Mouse (Mus musculus): ENCODE data around the gene Plagl2.

Plagl2 gene

DNA sequence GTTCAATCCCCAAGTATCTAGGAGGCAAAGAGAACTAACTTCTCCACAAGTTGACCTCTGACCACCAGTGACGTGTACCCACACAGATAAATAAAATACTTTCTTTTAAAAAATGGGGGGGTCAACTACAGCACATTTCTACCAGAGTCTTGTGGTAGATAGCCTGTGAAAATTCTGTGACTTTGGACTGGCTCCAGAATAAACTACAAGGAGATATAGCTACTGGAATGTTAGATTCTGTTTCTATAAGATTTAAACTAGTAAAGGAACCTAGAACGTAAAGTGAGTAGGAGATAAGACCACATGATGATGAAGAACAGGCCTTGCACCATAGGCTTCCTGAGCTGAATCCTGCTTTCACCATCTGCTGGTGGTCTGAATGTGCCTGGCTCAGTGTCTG is 53.4 kb downstream of the Plagl2 start:
- no peak for DNase-seq (ENCODE audit: low spot score)

DNA sequence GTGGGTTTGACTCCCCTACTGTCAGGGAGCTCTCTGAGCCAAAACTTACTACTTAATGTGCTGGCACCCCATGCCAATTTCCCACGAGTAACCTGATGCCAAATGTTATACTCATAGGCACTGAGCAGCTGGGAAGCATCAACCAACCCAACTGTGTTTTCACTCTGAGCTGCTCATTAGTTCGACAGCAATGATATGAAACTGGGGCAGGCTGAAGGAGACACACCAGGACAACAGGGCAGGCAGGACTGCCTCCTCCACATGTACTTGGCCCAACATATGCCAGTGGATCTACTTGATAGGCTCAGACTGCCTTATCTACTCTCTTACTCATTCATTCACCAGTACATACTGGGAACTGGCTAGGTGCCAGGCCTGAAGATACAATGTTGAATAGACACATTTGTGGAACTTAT is 55.0 kb downstream of the Plagl2 start:
- no peak for DNase-seq (ENCODE audit: low spot score)

DNA sequence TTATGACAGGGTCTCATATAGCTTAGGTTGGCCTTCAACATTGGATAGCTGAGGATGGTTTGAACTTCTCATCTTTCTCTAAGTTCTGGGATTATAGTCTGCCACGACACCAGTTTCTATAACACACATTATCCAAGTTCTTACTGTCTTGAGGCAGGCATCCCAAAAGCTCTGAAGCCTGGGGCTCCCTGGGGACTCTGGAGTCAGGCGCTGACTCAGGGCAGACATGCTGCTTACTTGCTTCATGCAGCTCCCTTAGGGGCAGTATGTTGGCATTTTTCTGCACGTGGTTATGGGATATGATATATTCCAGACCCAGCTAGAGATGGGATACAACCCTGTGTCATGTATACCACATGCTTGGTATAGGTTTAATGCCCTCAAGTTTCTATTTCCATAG is 61.3 kb downstream of the Plagl2 start:
- DNase-seq (ENCODE audit: low spot score), result no peak

DNA sequence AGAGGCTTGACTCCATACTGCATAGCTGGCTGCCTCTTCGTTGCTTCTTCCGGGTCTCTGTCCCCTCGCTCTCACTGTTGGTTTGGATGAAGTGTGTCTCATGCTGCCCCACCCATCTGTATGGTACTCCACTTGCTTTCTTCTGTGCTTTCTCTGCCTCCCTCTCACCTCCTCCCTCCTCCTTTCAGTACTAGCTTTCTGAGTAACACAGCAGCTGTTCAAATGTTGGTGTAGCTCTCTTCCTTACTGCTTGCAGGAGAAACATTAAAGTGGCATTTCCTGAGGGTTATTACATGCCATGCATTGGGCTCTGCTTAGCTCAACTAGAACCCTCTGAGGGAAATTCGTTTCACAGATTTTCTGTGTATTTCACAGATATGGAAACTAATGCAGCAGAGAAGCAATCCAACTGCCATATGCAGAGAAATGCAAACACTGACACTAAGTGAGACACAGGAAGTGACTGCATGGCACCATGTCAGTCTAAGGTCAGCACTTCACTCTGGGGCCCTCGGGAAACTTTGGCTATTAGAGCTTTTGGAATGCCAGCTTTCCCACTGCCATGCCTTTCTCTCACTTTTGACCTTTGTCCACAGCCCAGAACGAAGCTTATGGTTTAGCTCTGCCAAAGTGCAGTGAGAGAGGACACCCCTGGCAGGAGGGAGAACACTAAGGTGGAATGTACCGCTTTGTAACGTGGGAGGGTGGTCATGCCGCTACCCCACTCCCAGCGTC is 61.9 kb downstream of the Plagl2 start:
- DNase-seq (ENCODE audit: low spot score), result no peak
